Mouse (Mus musculus): Measurements from ENCODE around the gene Hs6st1.

DNA sequence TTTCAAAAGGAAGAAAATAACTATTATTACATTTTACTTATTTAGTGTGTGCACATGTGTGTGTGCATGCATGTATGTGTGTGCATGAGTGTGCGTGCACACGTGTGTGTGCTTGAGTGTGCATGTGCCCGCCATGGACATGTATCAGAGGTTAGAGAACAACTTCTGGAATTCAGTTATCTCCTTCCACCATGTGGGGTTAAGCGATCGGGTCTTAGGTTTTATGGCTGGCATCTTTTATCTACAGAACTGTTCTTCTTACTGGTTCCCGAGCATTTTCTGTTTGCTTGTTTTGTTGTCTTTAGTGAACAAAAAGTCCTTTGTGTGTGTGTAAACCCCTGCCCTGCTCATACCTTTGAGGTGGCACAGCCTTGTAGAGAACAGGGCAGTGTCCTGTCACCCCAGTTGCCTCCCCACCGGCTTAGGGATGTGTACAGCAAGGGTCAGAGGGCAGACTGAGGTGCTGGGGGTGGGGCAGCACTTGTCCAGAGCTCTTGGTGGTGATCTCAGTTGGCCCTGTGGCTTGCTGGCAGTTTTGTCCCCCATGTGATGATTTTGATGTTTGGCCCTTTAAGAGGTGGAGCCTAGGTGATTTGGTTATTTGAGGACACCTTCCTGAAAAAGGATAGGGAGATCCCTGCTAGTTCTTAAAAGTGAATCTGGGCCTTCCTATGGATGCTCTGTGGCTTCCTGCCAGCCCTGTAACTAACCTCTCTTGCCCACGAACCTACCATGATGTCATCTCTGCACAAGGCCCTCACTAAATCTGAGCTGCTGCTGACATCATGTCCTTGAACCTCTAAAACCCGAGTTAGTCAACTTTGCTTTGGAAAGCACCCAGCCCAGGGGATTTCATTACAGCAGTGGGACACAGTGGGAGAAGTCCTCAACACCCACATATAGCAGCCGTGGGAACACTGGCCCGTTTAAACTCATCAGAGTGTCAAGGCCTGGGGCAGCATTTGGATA is 4.7 kb downstream of the Hs6st1 start:
- TF ChIP-seq CTCF (IDR thresholded peaks at IDR 0.05; ENCODE audit: low read depth, low read length), result no peak
- TF ChIP-seq EP300 (IDR thresholded peaks at IDR 0.05; ENCODE audit: insufficient read depth, low read depth, low read length), result no peak

Data from ES-Bruce4 (cell line).